Mouse (Mus musculus) liver, embryonic 12.5 days (tissue): ENCODE results near the gene Adrm1. TPM values are rescaled to one million over a fixed set of nuclear protein-coding genes. Genes with fewer than 3 reads are reported as not detected.
A peak's percentile ranks its signal among the peaks of the same experiment; 100 is the strongest.

Source experiments
- ATAC-seq: fragments of 200-750 bp; cut with Nextera tagmentation; 2 replicates; pipeline ENCODE4 v1.8.0; 2017; ENCODE audit warnings: moderate number of reproducible peaks, mild to moderate bottlenecking, moderate library complexity
- H3K27ac ChIP-seq: fragments of 300-500 bp; sonication (generic); 2 replicates; pipeline ENCODE4 v1.5.1; 2016; ENCODE audit warnings: mild to moderate bottlenecking
- H3K27me3 ChIP-seq: fragments of 300-500 bp; sonication (generic); replicated peaks from 2 replicates; pipeline ENCODE4 v1.6.1; 2016; ENCODE audit warnings: mild to moderate bottlenecking, moderate library complexity
- H3K36me3 ChIP-seq: fragments of 300-500 bp; sonication (generic); 2 replicates; pipeline ENCODE4 v1.6.1; 2016; ENCODE audit warnings: mild to moderate bottlenecking, moderate library complexity
- H3K4me1 ChIP-seq: fragments of 300-500 bp; sonication (generic); 2 replicates; pipeline ENCODE4 v1.6.1; 2016
- H3K4me2 ChIP-seq: fragments of 300-500 bp; sonication (generic); 2 replicates; pipeline ENCODE4 v1.6.1; 2016; ENCODE audit warnings: mild to moderate bottlenecking, moderate library complexity
- H3K4me3 ChIP-seq: fragments of 300-500 bp; sonication (generic); 2 replicates; pipeline ENCODE4 v1.5.1; 2016; ENCODE audit warnings: mild to moderate bottlenecking, moderate library complexity
- H3K9ac ChIP-seq: fragments of 300-500 bp; sonication (generic); 2 replicates; pipeline ENCODE4 v1.6.1; 2016; ENCODE audit warnings: mild to moderate bottlenecking, moderate library complexity
- H3K9me3 ChIP-seq: fragments of 300-500 bp; sonication (generic); replicated peaks from 2 replicates; pipeline ENCODE4 v1.6.1; 2016; ENCODE audit warnings: mild to moderate bottlenecking, moderate library complexity
- WGBS: fragments of 180-500 bp; shearing (Covaris S2); methylation state at CpG from one replicate; pipeline ENCODE4 v1.1.7; 2016; ENCODE audit not compliant: insufficient replicate concordance; 5-methylcytosine and 5-hydroxymethylcytosine counted together
- polyA plus RNA-seq: library from polyadenylated mRNA; unstranded; fragments of >200 nt; fragmentation: Nextera tagmentation; extraction: Ambion mirVana; gene quantifications from 2 replicates; pipeline ENCODE4 v1.2.1, GENCODE M21; 2016

Gene Adrm1
- polyA plus RNA-seq, 1 experiment from 2014 or later, result 189 TPM

DNA sequence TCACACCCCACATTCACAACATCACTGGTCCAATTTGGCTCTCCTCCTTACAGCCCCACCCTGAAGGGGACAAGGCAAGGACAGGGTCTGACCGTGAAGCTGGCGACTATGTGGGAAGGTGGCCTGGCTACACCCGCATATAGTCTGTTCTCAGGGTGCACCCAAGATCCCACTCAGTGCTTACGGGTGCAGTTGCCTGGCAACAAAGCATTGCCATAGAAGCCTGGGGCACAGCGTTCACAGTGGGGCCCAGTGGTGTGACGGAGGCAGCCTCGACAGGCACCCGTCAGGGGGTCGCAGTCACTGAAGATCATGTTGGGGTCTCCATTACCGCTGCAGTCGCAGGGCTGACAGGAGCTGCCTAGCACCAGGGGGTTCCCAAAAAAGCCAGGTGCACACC, 16.1 kb downstream of the Adrm1 start:
- Histone ChIP-seq H3K4me3 (no peak overlapping the region), H3K27ac (no peak overlapping the region), H3K9me3 (no peaks in the 10 kb centered on the region), H3K36me3 (0 out of 2 replicates have a peak, but pooled peaks cover 3% of the 10 kb centered on the region), H3K9ac (no peak overlapping the region), H3K27me3 (no peaks in the 10 kb centered on the region), H3K4me2 (no peak overlapping the region), H3K4me1 (no peaks in the 10 kb centered on the region)
- ATAC-seq, result no peak
- WGBS, result 79% methylated on average over 11 of the region's 11 CpGs

DNA sequence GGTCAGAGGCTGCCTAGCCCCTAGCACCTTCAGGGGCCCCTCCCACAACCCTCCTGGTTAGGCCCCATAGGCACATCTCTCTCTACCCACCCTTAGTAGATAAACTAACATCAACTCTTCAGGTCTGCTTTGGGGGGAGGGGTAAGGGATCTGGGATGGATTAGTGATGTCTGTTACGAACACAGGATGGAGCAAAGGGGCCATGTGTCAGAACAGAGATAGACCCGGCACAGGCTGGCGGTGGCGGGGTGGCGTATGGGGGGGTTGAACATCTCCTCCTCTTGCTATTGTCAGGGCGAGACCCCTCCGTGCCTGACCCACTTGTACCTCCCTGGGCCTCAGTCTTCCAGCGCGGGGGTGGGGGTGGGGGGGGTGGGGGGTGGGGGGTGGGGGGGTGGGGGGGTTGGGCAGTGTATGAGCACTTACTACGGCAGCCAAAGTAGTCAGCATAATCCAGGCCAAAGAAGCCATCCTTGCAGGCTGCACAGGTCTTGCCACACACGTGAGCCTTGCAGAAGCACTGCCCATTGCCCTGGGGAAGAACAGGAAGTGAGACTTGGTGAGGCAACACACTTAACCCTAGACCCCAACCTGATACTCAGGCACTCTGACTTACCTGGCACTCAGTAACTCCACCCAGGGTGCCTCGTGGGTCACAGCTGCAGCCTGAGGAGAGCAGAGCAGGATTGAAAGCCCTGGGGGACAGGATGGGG, 25.5 kb downstream of the Adrm1 start:
- no peak overlapping the region for H3K9ac ChIP-seq
- H3K4me1 ChIP-seq, result 0 out of 2 replicates have a peak, but pooled peaks cover 4% of the 10 kb centered on the region
- H3K9me3 ChIP-seq, result no peaks in the 10 kb centered on the region
- no peak overlapping the region for H3K4me3 ChIP-seq
- H3K4me2 ChIP-seq, result 0 out of 2 replicates have a peak overlapping the region, but pooled peaks have one; percentile 16
- no peaks in the 10 kb centered on the region for H3K27me3 ChIP-seq
- WGBS, result 49% methylated on average over 12 of the region's 12 CpGs
- no peak overlapping the region for H3K27ac ChIP-seq
- H3K36me3 ChIP-seq, result 0 out of 2 replicates have a peak, but pooled peaks cover 10% of the 10 kb centered on the region
- ATAC-seq, result no peak

DNA sequence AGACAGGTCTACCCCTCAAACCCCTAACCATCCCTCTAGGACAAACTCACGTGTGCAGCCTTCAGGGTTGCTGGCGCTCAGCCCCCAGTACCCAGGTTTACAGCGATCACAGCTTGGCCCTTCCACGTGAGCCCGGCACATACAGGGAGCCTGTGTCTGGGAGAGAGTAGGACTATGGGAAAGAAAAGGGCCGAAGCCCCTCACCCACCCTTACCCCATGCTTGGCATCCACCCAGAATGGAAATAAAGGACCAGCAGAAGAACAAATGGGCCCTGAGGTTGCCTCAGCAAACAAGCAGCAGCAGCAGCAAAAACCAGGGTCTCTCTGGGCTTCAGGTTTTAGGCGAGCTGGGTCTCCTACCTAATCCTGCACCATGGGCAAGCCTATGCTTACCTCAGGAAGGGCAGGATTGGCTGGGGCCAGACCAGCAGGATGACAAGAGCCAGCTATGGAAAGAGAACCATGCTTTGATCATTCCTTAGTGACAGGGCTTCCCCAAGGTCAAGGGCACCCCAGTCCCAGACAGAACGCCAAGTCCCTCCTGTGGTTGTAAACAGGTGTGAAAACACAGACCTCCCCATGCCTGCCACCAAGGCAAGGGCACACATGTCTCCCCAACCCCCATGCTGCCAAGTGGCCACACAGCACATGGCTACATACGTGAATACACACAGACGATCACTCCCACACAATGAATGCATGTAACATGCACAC, 26.2 kb downstream of the Adrm1 start:
- Histone ChIP-seq H3K27ac (no peak overlapping the region), H3K4me2 (no peak overlapping the region), H3K27me3 (no peaks in the 10 kb centered on the region), H3K9me3 (no peaks in the 10 kb centered on the region), H3K9ac (no peak overlapping the region), H3K4me3 (no peak overlapping the region), H3K36me3 (0 out of 2 replicates have a peak, but pooled peaks cover 10% of the 10 kb centered on the region), H3K4me1 (0 out of 2 replicates have a peak, but pooled peaks cover 4% of the 10 kb centered on the region)
- WGBS, result 77% methylated on average over 10 of the region's 10 CpGs
- no peak for ATAC-seq

DNA sequence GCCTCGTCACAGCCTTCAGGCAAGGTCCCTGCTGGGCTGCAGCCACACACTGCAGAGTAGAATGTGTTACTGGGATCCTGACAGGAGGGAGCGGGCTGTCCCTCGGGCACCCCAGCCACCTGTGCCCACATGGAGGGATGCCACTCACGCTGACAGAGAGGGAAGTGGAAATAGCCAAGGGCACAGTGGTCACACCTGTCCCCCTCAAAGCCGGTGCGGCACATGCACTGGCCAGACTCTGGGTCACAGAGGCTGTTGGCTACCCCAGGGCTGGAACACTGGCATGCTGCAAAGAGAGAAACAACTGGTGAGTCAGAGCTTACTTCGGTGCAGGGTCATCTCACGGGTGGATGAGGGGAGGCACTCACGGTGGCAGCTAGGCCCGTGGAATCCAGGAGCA, 27.5 kb downstream of the Adrm1 start:
- no peak overlapping the region for H3K4me2 ChIP-seq
- H3K27ac ChIP-seq, result no peak overlapping the region
- H3K9me3 ChIP-seq, result no peaks in the 10 kb centered on the region
- no peaks in the 10 kb centered on the region for H3K27me3 ChIP-seq
- H3K4me1 ChIP-seq, result 0 out of 2 replicates have a peak, but pooled peaks cover 4% of the 10 kb centered on the region
- H3K36me3 ChIP-seq, result 0 out of 2 replicates have a peak, but pooled peaks cover 7% of the 10 kb centered on the region
- no peak overlapping the region for H3K4me3 ChIP-seq
- 80% methylated on average over 10 of the region's 10 CpGs for WGBS
- ATAC-seq, result no peak
- no peak overlapping the region for H3K9ac ChIP-seq

DNA sequence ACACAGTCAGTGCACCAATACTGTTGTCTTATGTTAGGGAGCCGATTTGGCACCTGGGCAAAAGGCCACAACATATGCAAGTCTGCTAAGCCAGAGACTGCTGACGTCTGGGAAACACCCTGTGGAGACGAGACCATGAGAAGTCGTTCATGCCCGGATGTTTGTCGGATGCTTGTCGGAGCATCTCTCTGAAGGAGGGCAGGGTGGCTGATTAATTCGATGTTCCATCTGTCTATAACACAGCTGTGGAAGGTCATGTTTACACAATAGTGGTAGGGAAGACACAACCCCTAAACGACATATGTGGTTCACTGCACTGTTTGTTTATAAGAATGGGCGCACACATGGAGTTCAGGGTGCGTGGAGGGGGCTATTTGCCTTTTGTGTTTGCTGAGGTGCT, 29.4 kb downstream of the Adrm1 start:
- Histone ChIP-seq H3K36me3 (0 out of 2 replicates have a peak, but pooled peaks cover 7% of the 10 kb centered on the region), H3K4me2 (no peak overlapping the region), H3K9me3 (no peaks in the 10 kb centered on the region), H3K27ac (no peak overlapping the region), H3K9ac (no peak overlapping the region), H3K4me1 (0 out of 2 replicates have a peak, but pooled peaks cover 4% of the 10 kb centered on the region), H3K27me3 (no peaks in the 10 kb centered on the region), H3K4me3 (no peak overlapping the region)
- WGBS, result 70% methylated on average over 11 of the region's 11 CpGs
- no peak for ATAC-seq

DNA sequence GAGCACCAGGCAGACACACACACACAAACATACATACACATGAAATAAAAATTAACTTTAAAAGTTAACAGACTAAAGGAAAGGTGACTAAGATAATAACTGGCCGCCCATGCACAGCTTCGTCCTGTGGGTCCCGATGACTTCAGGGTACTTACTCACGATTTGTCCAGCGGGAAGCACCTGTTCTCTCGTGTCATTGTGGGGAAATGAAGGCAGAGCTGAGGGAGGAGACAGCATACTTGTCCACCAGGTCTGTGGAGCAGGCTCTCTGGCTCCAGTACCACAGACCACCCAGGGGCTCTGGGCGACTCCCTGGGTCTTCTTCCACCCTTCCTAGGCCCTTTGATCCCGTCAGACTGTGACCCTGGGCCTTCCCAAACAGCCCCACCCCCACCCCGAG, 30.0 kb downstream of the Adrm1 start:
- 63% methylated on average over 9 of the region's 9 CpGs for WGBS
- no peak overlapping the region for H3K4me2 ChIP-seq
- no peaks in the 10 kb centered on the region for H3K27me3 ChIP-seq
- H3K4me3 ChIP-seq, result no peak overlapping the region
- no peaks in the 10 kb centered on the region for H3K9me3 ChIP-seq
- 0 out of 2 replicates have a peak, but pooled peaks cover 4% of the 10 kb centered on the region for H3K4me1 ChIP-seq
- ATAC-seq, result no peak
- no peak overlapping the region for H3K27ac ChIP-seq
- 0 out of 2 replicates have a peak, but pooled peaks cover 3% of the 10 kb centered on the region for H3K36me3 ChIP-seq
- no peak overlapping the region for H3K9ac ChIP-seq

DNA sequence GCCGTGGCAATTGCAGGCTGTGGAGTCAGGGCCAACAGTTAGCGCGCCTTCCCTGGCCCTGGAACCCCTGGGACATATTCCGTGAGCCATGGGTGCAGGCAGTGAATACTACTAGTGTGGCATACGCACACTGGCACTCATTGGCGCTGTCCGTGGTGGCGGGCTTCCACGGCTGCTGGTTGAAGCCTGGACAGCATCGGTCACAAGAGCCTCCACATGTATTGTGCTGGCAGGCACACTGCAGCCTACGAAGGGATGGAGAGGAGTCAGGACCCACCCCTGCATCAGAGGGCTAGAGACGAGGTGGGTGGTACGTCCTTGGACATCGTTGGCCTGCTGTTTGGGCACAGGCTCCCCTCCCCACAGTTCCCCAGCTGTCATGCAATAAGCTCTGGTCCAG, 31.0 kb downstream of the Adrm1 start:
- H3K9ac ChIP-seq, result no peak overlapping the region
- H3K4me3 ChIP-seq, result no peak overlapping the region
- H3K27me3 ChIP-seq, result no peaks in the 10 kb centered on the region
- 81% methylated on average over 14 of the region's 14 CpGs for WGBS
- H3K4me2 ChIP-seq, result no peak overlapping the region
- no peaks in the 10 kb centered on the region for H3K4me1 ChIP-seq
- no peak overlapping the region for H3K27ac ChIP-seq
- no peak for ATAC-seq
- H3K9me3 ChIP-seq, result no peaks in the 10 kb centered on the region
- H3K36me3 ChIP-seq, result 0 out of 2 replicates have a peak, but pooled peaks cover 5% of the 10 kb centered on the region

DNA sequence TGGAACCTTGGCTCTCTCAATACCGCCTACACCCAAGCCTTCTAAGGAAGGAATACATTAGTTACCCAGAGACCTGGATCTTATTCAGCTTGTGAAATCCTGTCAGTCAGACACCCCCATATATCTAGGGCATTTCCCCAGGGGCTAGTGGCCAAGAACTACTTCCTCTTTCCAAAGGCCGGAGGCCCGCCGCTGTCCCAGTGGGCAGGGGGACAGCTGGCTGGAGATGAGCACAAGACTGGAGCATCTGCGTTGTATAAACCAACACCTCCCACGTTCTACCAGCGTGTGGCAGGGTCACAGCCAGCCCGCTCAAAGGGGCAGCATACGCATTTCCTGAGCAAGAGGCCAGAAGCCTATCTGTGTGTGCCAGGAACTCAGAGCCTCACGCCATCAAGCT, 31.5 kb downstream of the Adrm1 start:
- Histone ChIP-seq H3K9me3 (no peaks in the 10 kb centered on the region), H3K4me3 (no peak overlapping the region), H3K9ac (no peak overlapping the region), H3K4me2 (no peak overlapping the region), H3K4me1 (no peaks in the 10 kb centered on the region), H3K27me3 (no peaks in the 10 kb centered on the region), H3K36me3 (0 out of 2 replicates have a peak, but pooled peaks cover 5% of the 10 kb centered on the region), H3K27ac (no peak overlapping the region)
- WGBS, result 42% methylated on average over 10 of the region's 10 CpGs
- no peak for ATAC-seq

DNA sequence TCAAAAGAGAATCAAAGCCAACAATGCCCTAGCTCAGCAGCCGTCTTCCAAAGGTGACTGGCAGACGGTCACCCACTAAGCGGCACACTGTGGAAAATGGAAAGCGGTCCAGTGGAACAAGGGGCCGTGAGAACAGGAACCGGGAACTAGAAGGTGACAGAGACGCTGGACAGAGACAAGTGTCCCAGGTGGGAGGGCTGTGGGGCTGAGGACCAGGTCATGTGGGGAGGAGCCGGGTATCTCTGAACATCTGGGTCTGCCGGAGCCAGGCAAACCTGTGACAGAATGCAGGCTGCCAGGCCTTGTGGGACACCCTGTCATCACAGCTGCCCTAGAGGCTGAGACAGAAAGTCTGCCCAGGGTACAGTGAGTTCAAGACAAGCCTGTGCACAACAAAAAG, 33.2 kb downstream of the Adrm1 start:
- Histone ChIP-seq H3K4me1 (no peaks in the 10 kb centered on the region), H3K27ac (no peak overlapping the region), H3K4me2 (no peak overlapping the region), H3K9ac (no peak overlapping the region), H3K36me3 (0 out of 2 replicates have a peak, but pooled peaks cover 2% of the 10 kb centered on the region), H3K27me3 (no peaks in the 10 kb centered on the region), H3K9me3 (no peaks in the 10 kb centered on the region), H3K4me3 (no peak overlapping the region)
- 78% methylated on average over 9 of the region's 9 CpGs for WGBS
- no peak for ATAC-seq

DNA sequence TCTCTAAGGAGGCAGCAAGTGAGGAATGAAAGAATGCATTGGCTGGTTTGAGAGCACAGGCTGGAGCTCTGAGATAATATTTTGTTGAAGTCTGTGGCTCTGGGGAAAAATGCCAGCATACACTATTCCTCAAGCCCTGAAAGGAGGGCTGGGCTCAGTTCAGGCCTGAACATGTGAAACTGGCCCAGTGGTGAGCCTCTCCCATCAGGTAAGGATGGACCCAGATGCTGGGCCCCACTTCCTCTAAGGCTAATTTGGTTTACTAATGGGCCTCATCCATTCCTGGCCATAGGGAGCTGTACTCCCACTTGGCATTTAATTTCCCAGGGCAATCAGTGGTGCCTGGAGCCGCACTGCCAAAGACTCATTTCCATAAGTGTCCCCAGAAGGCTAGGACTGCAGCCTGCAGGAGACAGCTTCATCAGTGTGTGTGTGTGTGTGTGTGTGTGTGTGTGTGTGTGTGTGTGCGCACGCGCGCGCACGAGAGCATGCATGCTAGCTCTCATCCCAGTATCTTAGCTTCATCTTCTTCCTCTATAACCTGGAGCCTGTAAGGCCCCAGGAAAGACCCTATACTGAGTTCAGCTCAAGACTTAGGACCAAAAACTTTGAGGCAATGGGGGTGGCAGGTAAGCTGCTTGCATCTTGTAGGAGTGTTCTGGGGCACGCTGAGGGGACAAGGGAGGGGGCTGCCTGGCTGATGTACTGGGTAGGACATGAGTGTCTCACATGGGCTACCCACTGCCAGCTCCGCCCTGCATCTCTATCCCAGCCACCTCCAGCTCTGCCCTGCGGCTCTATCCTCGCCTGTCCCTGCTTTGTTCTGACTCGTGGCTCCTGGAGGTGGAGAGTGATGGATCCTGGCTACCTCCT, 34.0 kb downstream of the Adrm1 start:
- Histone ChIP-seq H3K36me3 (0 out of 2 replicates have a peak, but pooled peaks cover 2% of the 10 kb centered on the region), H3K27me3 (no peaks in the 10 kb centered on the region), H3K27ac (no peak overlapping the region), H3K9me3 (no peaks in the 10 kb centered on the region), H3K4me2 (no peak overlapping the region), H3K9ac (no peak overlapping the region), H3K4me1 (no peaks in the 10 kb centered on the region), H3K4me3 (no peak overlapping the region)
- WGBS, result 82% methylated on average over 12 of the region's 12 CpGs
- no peak for ATAC-seq

DNA sequence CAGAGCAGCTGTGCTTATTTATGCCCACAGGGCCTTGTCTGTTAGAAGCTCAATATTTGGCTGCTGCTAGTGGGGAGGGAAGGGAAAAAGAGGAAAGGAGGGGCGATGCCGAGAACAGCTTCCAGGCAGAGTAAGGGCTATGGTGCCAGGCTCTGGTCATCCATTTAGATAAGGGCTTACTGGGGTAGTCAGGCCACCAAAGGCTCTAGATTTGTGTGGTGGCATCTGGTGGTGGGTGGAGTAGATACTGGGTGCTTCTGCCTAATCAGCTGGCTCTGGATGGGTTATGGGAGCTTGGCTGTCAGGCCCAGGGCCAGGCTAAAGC, 34.6 kb downstream of the Adrm1 start:
- WGBS, result 60% methylated on average over 2 of the region's 2 CpGs
- H3K4me1 ChIP-seq, result no peaks in the 10 kb centered on the region
- H3K36me3 ChIP-seq, result 0 out of 2 replicates have a peak, but pooled peaks cover 2% of the 10 kb centered on the region
- no peak overlapping the region for H3K4me3 ChIP-seq
- H3K27ac ChIP-seq, result no peak overlapping the region
- no peak overlapping the region for H3K9ac ChIP-seq
- no peak overlapping the region for H3K4me2 ChIP-seq
- H3K9me3 ChIP-seq, result no peaks in the 10 kb centered on the region
- no peaks in the 10 kb centered on the region for H3K27me3 ChIP-seq
- no peak for ATAC-seq
